Mouse (Mus musculus): Measurements from ENCODE around the gene Nfkb1.
A peak's percentile ranks its signal among the peaks of the same experiment; 100 is the strongest.

The Nfkb1 gene

GRCm38 (mm10) chr3:135631856-135632255 is 59.5 kb downstream of the Nfkb1 start:
- DNase-seq (ENCODE audit: low spot score): no peak

- DNase-seq (ENCODE audit: low spot score): peak; percentile 37
Measured at GRCm38 (mm10) chr3:135631096-135631457, 60.3 kb downstream of the Nfkb1 start.

GRCm38 (mm10) chr3:135630430-135631095 is 60.8 kb downstream of the Nfkb1 start:
- DNase-seq (ENCODE audit: low spot score): no peak

- DNase-seq (ENCODE audit: low spot score): no peak
Measured at GRCm38 (mm10) chr3:135629830-135630355, 61.5 kb downstream of the Nfkb1 start.

- peak; percentile 18 for DNase-seq (ENCODE audit: low spot score)
Measured at GRCm38 (mm10) chr3:135628706-135629169, 62.6 kb downstream of the Nfkb1 start.

GRCm38 (mm10) chr3:135628000-135628705 is 63.2 kb downstream of the Nfkb1 start:
- DNase-seq (ENCODE audit: low spot score): no peak

GRCm38 (mm10) chr3:135625290-135625689 is 66.1 kb downstream of the Nfkb1 start:
- no peak for DNase-seq (ENCODE audit: low spot score)

GRCm38 (mm10) chr3:135616730-135617129 is 74.6 kb downstream of the Nfkb1 start:
- DNase-seq (ENCODE audit: low spot score): no peak

- DNase-seq (ENCODE audit: low spot score): no peak
Measured at GRCm38 (mm10) chr3:135614376-135614775, 77.0 kb downstream of the Nfkb1 start.

- no peak for DNase-seq (ENCODE audit: low spot score)
Measured at GRCm38 (mm10) chr3:135610221-135610620, 81.1 kb downstream of the Nfkb1 start.

GRCm38 (mm10) chr3:135607660-135608473 is 83.5 kb downstream of the Nfkb1 start:
- no peak for DNase-seq (ENCODE audit: low spot score)

GRCm38 (mm10) chr3:135607021-135607420 is 84.3 kb downstream of the Nfkb1 start:
- no peak for DNase-seq (ENCODE audit: low spot score)

GRCm38 (mm10) chr3:135606592-135606991 is 84.8 kb downstream of the Nfkb1 start:
- no peak for DNase-seq (ENCODE audit: low spot score)

- DNase-seq (ENCODE audit: low spot score): no peak
Measured at GRCm38 (mm10) chr3:135605474-135605873, 85.9 kb downstream of the Nfkb1 start.

GRCm38 (mm10) chr3:135604626-135605417 is 86.5 kb downstream of the Nfkb1 start:
- DNase-seq (ENCODE audit: low spot score): no peak

GRCm38 (mm10) chr3:135602731-135603130 is 88.6 kb downstream of the Nfkb1 start:
- no peak for DNase-seq (ENCODE audit: low spot score)

GRCm38 (mm10) chr3:135598355-135598754 is 93.0 kb downstream of the Nfkb1 start:
- no peak for DNase-seq (ENCODE audit: low spot score)

- DNase-seq (ENCODE audit: low spot score): no peak
Measured at GRCm38 (mm10) chr3:135597014-135597413, 94.3 kb downstream of the Nfkb1 start.

GRCm38 (mm10) chr3:135594238-135594917 is 97.0 kb downstream of the Nfkb1 start:
- DNase-seq (ENCODE audit: low spot score): no peak

GRCm38 (mm10) chr3:135592011-135592410 is 99.3 kb downstream of the Nfkb1 start:
- no peak for DNase-seq (ENCODE audit: low spot score)

- no peak for DNase-seq (ENCODE audit: low spot score)
Measured at GRCm38 (mm10) chr3:135591376-135591775, 100.0 kb downstream of the Nfkb1 start.

All from embryo, embryonic 10.5 days (tissue).